8 mouse cellular contexts compared by ENCODE assay signal in the genomic region with DNA sequence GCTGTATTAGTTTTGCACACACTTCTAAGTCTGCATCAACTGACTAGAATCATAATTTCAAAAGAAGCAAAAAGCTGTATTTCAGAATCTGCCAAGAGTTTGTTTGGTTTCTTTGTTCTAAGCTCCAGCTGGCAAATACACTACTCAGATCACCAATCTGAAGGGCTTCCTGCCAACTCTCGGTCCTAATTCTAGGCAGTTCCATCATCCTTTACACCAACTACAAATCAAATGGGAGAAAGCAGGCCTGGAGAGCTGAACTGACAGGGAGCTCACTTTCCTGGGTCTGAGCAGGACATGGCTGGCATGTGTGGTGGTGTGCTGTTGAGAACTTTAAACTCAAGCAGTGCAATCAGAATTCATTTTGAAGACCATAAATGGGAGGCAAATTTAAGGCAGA.
DNase-seq lines count a peak whose midpoint lies in the region; ATAC-seq lines count a peak whose summit lies in the region.

No protein-coding gene starts in this region.

- 0 out of 2 replicates have a peak overlapping the region, but pooled peaks have one; percentile 60 for H3K27ac ChIP-seq in intestine, embryonic 15.5 days

- no peak for ATAC-seq in cerebellum, adult (ENCODE audit: insufficient number of reproducible peaks, low FRiP score, low TSS enrichment)
- ATAC-seq in intestine, embryonic 15.5 days, result peak; percentile 32; the same call in 1 of the 2 replicates

- H3K9me3 ChIP-seq in intestine, embryonic 15.5 days, result no peaks in the 10 kb centered on the region

- H3K27me3 ChIP-seq in intestine, embryonic 15.5 days (replicated peaks), result no peaks in the 10 kb centered on the region

- DNase-seq in cerebellum, adult 11-12 months, result peak; percentile 21
- DNase-seq in retina, postnatal 1 day, result peak; percentile 28
- DNase-seq in retina, embryonic 14.5 days (ENCODE audit: low spot score), result no peak
- DNase-seq in left cerebral cortex, adult 9 months (ENCODE audit: low spot score in 2 of 2), result peak; percentile 47 to 74
- DNase-seq in right cerebral cortex, postnatal 4 days, result peak; percentile 32
- no peak for DNase-seq in spleen, postnatal 36 days (ENCODE audit: low spot score in 2 of 2)

- no peak overlapping the region for H3K4me2 ChIP-seq in intestine, embryonic 15.5 days (replicated peaks)

- 11% methylated on average over 1 of the region's 1 CpGs for WGBS in intestine, embryonic 15.5 days

- H3K9ac ChIP-seq in intestine, embryonic 15.5 days, result no peak overlapping the region

- H3K4me3 ChIP-seq in intestine, embryonic 15.5 days (replicated peaks), result no peak overlapping the region

- no peaks in the 10 kb centered on the region for H3K36me3 ChIP-seq in intestine, embryonic 15.5 days

- peaks cover 29% of the 10 kb centered on the region for H3K4me1 ChIP-seq in intestine, embryonic 15.5 days (replicated peaks)

Comparison
In these comparisons a context has a peak if more than half of its experiments do, and no peak if none do; other contexts are left out.
1. DNase-seq: peak in cerebellum, adult 11-12 months (single experiment), retina, postnatal 1 day (single experiment), left cerebral cortex, adult 9 months (2 of 2) and right cerebral cortex, postnatal 4 days (single experiment); none in retina, embryonic 14.5 days (single experiment) and spleen, postnatal 36 days (0 of 2).